Mouse (Mus musculus) liver, embryonic 14.5 days (tissue): ENCODE measurements around the gene Dlg1. TPM values are rescaled to one million over a fixed set of nuclear protein-coding genes. Genes with fewer than 3 reads are reported as not detected.

Experiments used
- ATAC-seq: fragments of 200-750 bp; cut with Nextera tagmentation; 2 replicates; pipeline ENCODE4 v1.8.0; 2017; ENCODE audit warnings: moderate number of reproducible peaks, mild to moderate bottlenecking, moderate library complexity; ENCODE audit not compliant: insufficient read depth
- DNase-seq, 3 experiments: peaks; one replicate each; pipeline ENCODE4 v3.0.0-alpha.2; 2012 to 2013; ENCODE audit warnings: low read depth in 3 of 3, low spot score in 3 of 3
- H3K27ac ChIP-seq: fragments of 300-500 bp; sonication (generic); 2 replicates; pipeline ENCODE4 v1.5.1; 2014; ENCODE audit warnings: moderate library complexity, mild to moderate bottlenecking, control low read depth, inconsistent platforms
- H3K27me3 ChIP-seq: fragments of 300-500 bp; sonication (generic); 2 replicates; pipeline ENCODE4 v1.6.1; 2014; ENCODE audit warnings: mild to moderate bottlenecking, low read length, moderate library complexity; ENCODE audit not compliant: control insufficient read depth, insufficient read depth
- H3K36me3 ChIP-seq: fragments of 300-500 bp; sonication (generic); replicated peaks from 2 replicates; pipeline ENCODE4 v1.6.1; 2014; ENCODE audit warnings: low read depth; ENCODE audit not compliant: control insufficient read depth, insufficient read depth
- H3K4me1 ChIP-seq, 2 experiments: fragments of 200-500 bp in 1 of 2; fragments of 300-500 bp in 1 of 2; sonication (generic) in 1 of 2; replicated peaks; 2 replicates each; pipeline ENCODE4 v1.6.1; 2012 to 2014; ENCODE audit warnings: antibody characterized with exemption in 1 of 2, inconsistent platforms in 1 of 2, low read length in 1 of 2; ENCODE audit not compliant: control insufficient read depth in 2 of 2, insufficient read depth in 2 of 2
- H3K4me2 ChIP-seq: fragments of 300-500 bp; sonication (generic); 2 replicates; pipeline ENCODE4 v1.6.1; 2014; ENCODE audit warnings: low read depth, mild to moderate bottlenecking, control low read depth, moderate library complexity
- H3K4me3 ChIP-seq, 2 experiments: fragments of 200-500 bp in 1 of 2; fragments of 300-500 bp in 1 of 2; sonication (generic) in 1 of 2; 2 replicates each; pipeline ENCODE4 v1.5.1; 2012 to 2014; ENCODE audit warnings: low read depth in 2 of 2, low read length in 2 of 2, mild to moderate bottlenecking in 2 of 2, control low read depth in 1 of 2, inconsistent platforms in 1 of 2, moderate library complexity in 1 of 2; ENCODE audit not compliant: insufficient read depth in 1 of 2
- H3K9ac ChIP-seq: fragments of 300-500 bp; sonication (generic); replicated peaks from 2 replicates; pipeline ENCODE4 v1.6.1; 2014; ENCODE audit warnings: mild to moderate bottlenecking, control low read depth, moderate library complexity
- H3K9me3 ChIP-seq: fragments of 300-500 bp; sonication (generic); 2 replicates; pipeline ENCODE4 v1.6.1; 2016; ENCODE audit warnings: low read length, mixed read lengths; ENCODE audit not compliant: control insufficient read depth
- CTCF ChIP-seq: IDR thresholded peaks from 2 replicates; pipeline ENCODE4 v1.5.1; 2016; ENCODE audit warnings: antibody characterized with exemption, low read depth, control low read depth
- EP300 ChIP-seq: IDR thresholded peaks from 2 replicates; pipeline ENCODE4 v1.6.1; 2016; ENCODE audit warnings: antibody characterized with exemption, low read depth
- WGBS: fragments of 180-500 bp; shearing (Covaris S2); extraction: QIAGEN DNeasy Blood & Tissue Kit; methylation state at CpG from one replicate; pipeline ENCODE4 v1.1.7; 2014; ENCODE audit not compliant: insufficient replicate concordance; 5-methylcytosine and 5-hydroxymethylcytosine counted together
- polyA plus RNA-seq, 2 experiments: library from polyadenylated mRNA; depleted of rRNA in 1 of 2; stranded (reverse) in 1 of 2; unstranded in 1 of 2; fragments of >200 nt; fragmentation: Nextera tagmentation in 1 of 2; extraction: Ambion mirVana in 1 of 2; gene quantifications; 2 replicates each; pipeline versions ENCODE4 v1.2.1 to v1.2.3; 2012 to 2014

Dlg1 gene
- polyA plus RNA-seq (2012; rRNA removed): 8.1 and 12.9 TPM in 2 replicates
- 7.3 and 8.7 TPM in 2 replicates for polyA plus RNA-seq (2014; fragmentation: Nextera tagmentation; extraction: Ambion mirVana)

- Histone ChIP-seq H3K4me1 (peaks cover 10 to 11% of the 10 kb centered on the region in 2 experiments; a peak in 3 of 4 replicates), H3K9me3 (no peaks in the 10 kb centered on the region), H3K27ac (peak within 1 kb of the TSS; percentile 64), H3K9ac (peak within 1 kb of the TSS; percentile 90), H3K27me3 (peaks cover 13% of the 10 kb centered on the region), H3K36me3 (peaks cover 11% of the 10 kb centered on the region; the same call in 1 of the 2 replicates), H3K4me2 (peak within 1 kb of the TSS; percentile 81), H3K4me3 (peak within 1 kb of the TSS; percentile 85 to 95)
- peak; percentile 76 to 81 (median 79) for DNase-seq
- peak; percentile 93 for ATAC-seq
- WGBS: under 1% methylated on average over 79 of the region's 95 CpGs
- TF ChIP-seq EP300 (no peak), CTCF (no peak)
Observed at GRCm38 (mm10) chr16:31663379-31664286, at the start of gene Dlg1. Dlg1 (plus strand) TSS chr16:31663443.

DNA sequence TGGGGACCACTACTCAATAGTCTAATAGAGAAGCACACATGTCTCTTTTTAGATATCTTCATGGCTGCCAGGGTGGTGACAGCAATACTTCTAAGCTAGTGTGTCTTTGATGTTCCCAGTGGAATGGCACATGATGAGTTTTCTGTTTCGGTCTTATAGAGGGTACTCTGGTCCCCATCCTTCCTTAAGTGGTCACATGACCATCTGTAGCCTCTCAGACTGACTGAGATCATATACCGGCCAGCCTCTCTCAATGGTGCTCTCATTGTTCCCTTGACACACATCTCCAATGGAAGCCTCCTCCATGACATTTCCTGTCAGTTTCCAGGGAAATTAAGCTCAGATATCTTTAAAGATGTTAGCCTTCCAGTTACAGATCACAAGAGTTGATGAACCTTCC is 46.9 kb upstream of the Dlg1 start:
- no peak for DNase-seq
- 69% methylated on average over 2 of the region's 2 CpGs for WGBS
- Histone ChIP-seq H3K36me3 (no peaks in the 10 kb centered on the region), H3K4me2 (no peak overlapping the region), H3K4me1 (0 out of 4 replicates have a peak, but pooled peaks cover 0 to 3% of the 10 kb centered on the region in 2 experiments), H3K27me3 (no peaks in the 10 kb centered on the region; the same call in 1 of the 2 replicates), H3K4me3 (no peak overlapping the region), H3K27ac (no peak overlapping the region), H3K9ac (no peak overlapping the region), H3K9me3 (no peaks in the 10 kb centered on the region)
- ATAC-seq: no peak
- TF ChIP-seq EP300 (no peak), CTCF (no peak)

GRCm38 (mm10) chr16:31617128-31617527 is 46.1 kb upstream of the Dlg1 start:
- Histone ChIP-seq H3K4me1 (0 out of 4 replicates have a peak, but pooled peaks cover 0 to 3% of the 10 kb centered on the region in 2 experiments), H3K4me2 (no peak overlapping the region), H3K27ac (no peak overlapping the region), H3K9me3 (no peaks in the 10 kb centered on the region), H3K27me3 (no peaks in the 10 kb centered on the region; the same call in 1 of the 2 replicates), H3K9ac (no peak overlapping the region), H3K4me3 (no peak overlapping the region), H3K36me3 (no peaks in the 10 kb centered on the region)
- DNase-seq (no peak), ATAC-seq (no peak)
- no peak for TF ChIP-seq CTCF
- no peak for TF ChIP-seq EP300

GRCm38 (mm10) chr16:31617823-31618371 is 45.3 kb upstream of the Dlg1 start:
- no peak overlapping the region for H3K9ac ChIP-seq
- no peak overlapping the region for H3K4me3 ChIP-seq
- WGBS: 37% methylated on average over 10 of the region's 10 CpGs
- H3K27me3 ChIP-seq: no peaks in the 10 kb centered on the region; the same call in 1 of the 2 replicates
- ATAC-seq: no peak
- no peaks in the 10 kb centered on the region for H3K36me3 ChIP-seq
- DNase-seq: no peak
- H3K4me2 ChIP-seq: no peak overlapping the region
- H3K9me3 ChIP-seq: no peaks in the 10 kb centered on the region
- H3K27ac ChIP-seq: no peak overlapping the region
- 0 out of 4 replicates have a peak, but pooled peaks cover 0 to 5% of the 10 kb centered on the region in 2 experiments for H3K4me1 ChIP-seq
- TF ChIP-seq CTCF (no peak), EP300 (no peak)

DNA sequence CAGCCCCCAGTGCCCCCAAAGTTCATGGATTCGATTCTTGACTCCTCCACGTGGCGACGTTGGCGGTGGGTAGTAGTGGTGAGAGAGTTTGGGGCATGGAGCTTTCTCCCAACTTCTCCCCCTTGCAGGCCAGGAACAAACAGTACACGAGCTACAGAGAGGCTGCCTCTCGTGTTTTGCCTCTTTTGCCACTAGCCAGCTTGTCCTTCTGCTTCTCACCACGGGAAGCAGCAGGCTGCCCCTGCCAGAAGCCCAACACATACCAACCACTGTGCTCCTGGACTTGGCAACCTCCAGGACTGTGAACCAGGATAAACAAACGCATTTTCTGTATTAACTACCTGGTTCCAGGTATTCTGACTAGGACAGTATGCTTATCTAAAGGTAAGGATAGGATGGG is 44.6 kb upstream of the Dlg1 start:
- Histone ChIP-seq H3K36me3 (no peaks in the 10 kb centered on the region), H3K27me3 (no peaks in the 10 kb centered on the region; the same call in 1 of the 2 replicates), H3K9ac (no peak overlapping the region), H3K4me3 (no peak overlapping the region), H3K4me1 (peaks cover 0 to 5% of the 10 kb centered on the region in 2 experiments; a peak in 1 of 4 replicates), H3K27ac (no peak overlapping the region), H3K9me3 (no peaks in the 10 kb centered on the region), H3K4me2 (no peak overlapping the region)
- 62% methylated on average over 9 of the region's 9 CpGs for WGBS
- ATAC-seq (no peak), DNase-seq (no peak)
- no peak for TF ChIP-seq CTCF
- TF ChIP-seq EP300: no peak
